Mouse (Mus musculus): ENCODE results near the gene Rnf145.
"Not testable (repeated sequence)": the region's sequence is repeated elsewhere in the genome, so short reads cannot be mapped to it uniquely, and the experiment has no call there.

The Rnf145 gene

GRCm38 (mm10) chr11:44562389-44563135, 43.8 kb downstream of the Rnf145 start:
- no peak for DNase-seq (ENCODE audit: low read depth)

GRCm38 (mm10) chr11:44564245-44564864, 45.6 kb downstream of the Rnf145 start:
- no peak for DNase-seq (ENCODE audit: low read depth)

- no peak for DNase-seq (ENCODE audit: low read depth)
These were observed 46.2 kb downstream of the Rnf145 start for GRCm38 (mm10) chr11:44564940-44565339.

GRCm38 (mm10) chr11:44570336-44570735, 51.6 kb downstream of the Rnf145 start:
- DNase-seq (ENCODE audit: low read depth): not testable (repeated sequence)

- DNase-seq (ENCODE audit: low read depth): no peak
These were observed 54.0 kb downstream of the Rnf145 start for GRCm38 (mm10) chr11:44572781-44573180.

- no peak for DNase-seq (ENCODE audit: low read depth)
These were observed 54.6 kb downstream of the Rnf145 start for GRCm38 (mm10) chr11:44573396-44573795.

GRCm38 (mm10) chr11:44574391-44574790, 55.6 kb downstream of the Rnf145 start:
- no peak for DNase-seq (ENCODE audit: low read depth)

- no peak for DNase-seq (ENCODE audit: low read depth)
These were observed 56.1 kb downstream of the Rnf145 start for GRCm38 (mm10) chr11:44574820-44575219.

- no peak for DNase-seq (ENCODE audit: low read depth)
These were observed 59.1 kb downstream of the Rnf145 start for GRCm38 (mm10) chr11:44577911-44578310.

GRCm38 (mm10) chr11:44581277-44581683, 62.5 kb downstream of the Rnf145 start:
- DNase-seq (ENCODE audit: low read depth): no peak

- DNase-seq (ENCODE audit: low read depth): peak; percentile 55
These were observed 67.4 kb downstream of the Rnf145 start for GRCm38 (mm10) chr11:44586047-44586696.

GRCm38 (mm10) chr11:44593016-44593415, 74.3 kb downstream of the Rnf145 start:
- DNase-seq (ENCODE audit: low read depth): no peak

- DNase-seq (ENCODE audit: low read depth): no peak
These were observed 76.0 kb downstream of the Rnf145 start for GRCm38 (mm10) chr11:44594768-44595167.

GRCm38 (mm10) chr11:44606881-44607280, 88.1 kb downstream of the Rnf145 start:
- DNase-seq (ENCODE audit: low read depth): no peak

- no peak for DNase-seq (ENCODE audit: low read depth)
These were observed 89.9 kb downstream of the Rnf145 start for GRCm38 (mm10) chr11:44608646-44609045.

- DNase-seq (ENCODE audit: low read depth): peak; percentile 65
These were observed 92.4 kb downstream of the Rnf145 start for GRCm38 (mm10) chr11:44610971-44611781.

- no peak for DNase-seq (ENCODE audit: low read depth)
These were observed 93.4 kb downstream of the Rnf145 start for GRCm38 (mm10) chr11:44612156-44612555.

- DNase-seq (ENCODE audit: low read depth): no peak
These were observed 94.1 kb downstream of the Rnf145 start for GRCm38 (mm10) chr11:44612681-44613410.

- no peak for DNase-seq (ENCODE audit: low read depth)
These were observed 94.8 kb downstream of the Rnf145 start for GRCm38 (mm10) chr11:44613411-44614180.
